Mouse (Mus musculus) stomach, embryonic 15.5 days (tissue): ENCODE data around the gene Dbx1. TPM values are rescaled to one million over a fixed set of nuclear protein-coding genes. Genes with fewer than 3 reads are reported as not detected.

Experiments
- ATAC-seq: fragments of 200-750 bp; cut with Nextera tagmentation; 2 replicates; pipeline ENCODE4 v1.8.0; 2017; ENCODE audit warnings: low read depth, moderate number of reproducible peaks, moderate TSS enrichment; ENCODE audit not compliant: insufficient read depth, low FRiP score
- H3K27ac ChIP-seq: fragments of 300-500 bp; sonication (generic); 2 replicates; pipeline ENCODE4 v1.5.1; 2015; ENCODE audit warnings: mild to moderate bottlenecking, inconsistent platforms
- H3K27me3 ChIP-seq: fragments of 300-500 bp; sonication (generic); replicated peaks from 2 replicates; pipeline ENCODE4 v1.6.1; 2015; ENCODE audit warnings: inconsistent platforms
- H3K36me3 ChIP-seq: fragments of 300-500 bp; sonication (generic); 2 replicates; pipeline ENCODE4 v1.6.1; 2015; ENCODE audit warnings: inconsistent platforms
- H3K4me1 ChIP-seq: fragments of 300-500 bp; sonication (generic); 2 replicates; pipeline ENCODE4 v1.6.1; 2015; ENCODE audit warnings: inconsistent platforms
- H3K4me2 ChIP-seq: fragments of 300-500 bp; sonication (generic); 2 replicates; pipeline ENCODE4 v1.6.1; 2015; ENCODE audit warnings: mild to moderate bottlenecking, inconsistent platforms
- H3K4me3 ChIP-seq: fragments of 300-500 bp; sonication (generic); replicated peaks from 2 replicates; pipeline ENCODE4 v1.5.1; 2015; ENCODE audit warnings: inconsistent platforms
- H3K9ac ChIP-seq: fragments of 300-500 bp; sonication (generic); 2 replicates; pipeline ENCODE4 v1.6.1; 2015; ENCODE audit warnings: inconsistent platforms
- H3K9me3 ChIP-seq: fragments of 300-500 bp; sonication (generic); 2 replicates; pipeline ENCODE4 v1.6.1; 2016; ENCODE audit warnings: inconsistent platforms
- WGBS: fragments of 180-500 bp; shearing (Covaris S2); methylation state at CpG from one replicate; pipeline ENCODE4 v1.1.7; 2015; 5-methylcytosine and 5-hydroxymethylcytosine counted together
- polyA plus RNA-seq: library from polyadenylated mRNA; unstranded; fragments of >200 nt; fragmentation: Nextera tagmentation; extraction: Ambion mirVana; gene quantifications from 2 replicates; pipeline ENCODE4 v1.2.1, GENCODE M21; 2015

Gene Dbx1
- polyA plus RNA-seq, 1 experiment from 2014 or later: 0.14 TPM

DNA sequence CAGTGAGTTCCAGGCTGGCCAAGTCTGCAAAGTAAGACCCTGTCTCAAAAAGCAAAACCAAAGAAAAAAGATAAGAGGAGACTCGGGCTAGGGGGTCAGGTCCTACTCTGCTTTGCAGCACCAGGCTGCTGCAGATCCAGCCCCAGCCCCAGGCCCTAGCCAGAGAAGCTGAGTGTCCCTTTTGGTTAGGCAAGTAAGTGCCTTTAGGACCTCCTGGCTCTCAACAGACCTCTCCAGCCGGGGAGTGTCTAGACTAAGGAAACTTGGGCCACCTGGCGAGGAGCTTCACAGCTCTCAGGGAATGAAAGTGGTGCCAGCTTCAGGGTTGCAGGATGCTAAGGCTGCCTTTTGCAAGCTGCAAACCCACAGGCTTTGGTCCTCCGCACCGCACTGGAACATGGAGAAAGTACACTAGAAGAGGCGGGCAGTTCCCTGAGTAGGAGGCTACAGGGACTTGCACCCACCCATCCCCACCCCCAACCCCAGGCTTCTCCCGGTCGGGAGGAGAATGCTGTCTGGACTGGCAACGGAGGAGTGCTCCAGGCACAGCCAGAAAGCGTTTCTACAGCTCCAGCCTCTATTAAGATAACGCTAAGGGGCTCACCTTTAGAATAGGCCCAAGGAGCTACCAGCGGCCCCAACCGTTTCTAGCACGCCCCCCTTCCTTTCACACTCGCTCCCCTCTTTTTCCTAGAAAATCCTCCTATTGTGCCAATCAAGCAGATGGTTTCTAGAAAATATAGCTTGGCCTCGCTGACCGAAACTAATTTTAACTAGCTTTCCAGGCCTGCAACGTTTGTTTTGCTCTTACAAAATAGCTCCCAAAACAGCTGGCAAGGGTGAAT lies 3.4 kb upstream of the Dbx1 start:
- no peak overlapping the region for H3K4me2 ChIP-seq
- no peaks in the 10 kb centered on the region for H3K36me3 ChIP-seq
- no peaks in the 10 kb centered on the region for H3K9me3 ChIP-seq
- H3K4me1 ChIP-seq: no peaks in the 10 kb centered on the region
- H3K27me3 ChIP-seq: peaks cover 54% of the 10 kb centered on the region
- H3K4me3 ChIP-seq: no peak overlapping the region
- 25% methylated on average over 18 of the region's 18 CpGs for WGBS
- H3K9ac ChIP-seq: no peak overlapping the region
- ATAC-seq: no peak
- H3K27ac ChIP-seq: no peak overlapping the region

GRCm38 (mm10) chr7:49638941-49639776 lies 2.5 kb upstream of the Dbx1 start:
- H3K4me1 ChIP-seq: no peaks in the 10 kb centered on the region

DNA sequence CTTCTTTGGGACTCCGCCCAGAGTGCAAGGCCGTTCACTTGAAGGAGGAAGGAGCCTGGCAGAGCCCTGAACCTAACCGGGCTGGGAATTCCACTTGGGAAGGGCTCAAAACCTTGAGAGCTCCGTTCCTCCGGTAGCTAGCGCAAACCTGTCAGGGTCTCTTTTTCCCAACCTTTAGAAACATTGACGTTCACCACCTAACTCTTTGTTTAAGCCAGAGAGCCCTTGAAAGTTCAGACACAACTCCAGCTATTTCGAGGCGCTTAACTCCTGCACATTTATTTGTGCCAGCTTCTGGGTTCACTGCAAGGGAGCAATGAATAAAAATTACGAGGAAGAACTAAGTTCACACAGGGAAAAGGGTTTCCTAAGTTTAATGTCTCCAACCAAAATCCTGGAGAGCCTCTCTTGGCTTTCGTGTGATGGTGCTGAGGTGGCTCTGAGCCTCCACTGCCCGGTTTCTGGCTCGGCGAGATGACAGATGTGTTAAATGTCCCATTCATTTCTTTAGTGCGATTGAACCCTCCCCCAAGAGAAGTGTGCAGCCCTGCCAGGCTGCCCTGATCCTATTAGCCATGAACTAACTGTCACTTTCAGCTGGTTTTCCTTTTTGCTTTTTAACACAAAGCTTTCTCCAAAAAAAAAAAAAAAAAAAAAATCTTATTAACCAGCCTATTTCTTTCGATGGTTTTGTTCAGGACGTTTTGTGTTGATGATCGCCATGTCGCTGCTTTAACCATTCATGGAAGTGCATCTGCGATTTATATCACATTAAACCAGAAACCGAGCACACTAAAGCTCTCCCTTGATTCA lies 1.4 kb upstream of the Dbx1 start:
- Histone ChIP-seq H3K27ac (no peak overlapping the region), H3K9ac (no peak overlapping the region), H3K4me2 (no peak overlapping the region), H3K4me1 (peaks cover 6% of the 10 kb centered on the region; the same call in 1 of the 2 replicates), H3K4me3 (no peak overlapping the region), H3K27me3 (peaks cover 64% of the 10 kb centered on the region), H3K9me3 (no peaks in the 10 kb centered on the region), H3K36me3 (no peaks in the 10 kb centered on the region)
- no peak for ATAC-seq
- WGBS: 2% methylated on average over 21 of the region's 21 CpGs

More at GRCm38 (mm10) chr7:49638941-49639776, 2.5 kb upstream of the Dbx1 start:
- H3K27ac ChIP-seq: no peak overlapping the region
- no peak for ATAC-seq
- H3K9me3 ChIP-seq: no peaks in the 10 kb centered on the region
- peak overlapping the region; percentile 19 for H3K4me2 ChIP-seq
- H3K27me3 ChIP-seq: peaks cover 59% of the 10 kb centered on the region
- WGBS: 5% methylated on average over 35 of the region's 35 CpGs
- H3K36me3 ChIP-seq: no peaks in the 10 kb centered on the region
- peak overlapping the region; percentile 13; the same call in 1 of the 2 replicates for H3K4me3 ChIP-seq
- H3K9ac ChIP-seq: no peak overlapping the region

DNA sequence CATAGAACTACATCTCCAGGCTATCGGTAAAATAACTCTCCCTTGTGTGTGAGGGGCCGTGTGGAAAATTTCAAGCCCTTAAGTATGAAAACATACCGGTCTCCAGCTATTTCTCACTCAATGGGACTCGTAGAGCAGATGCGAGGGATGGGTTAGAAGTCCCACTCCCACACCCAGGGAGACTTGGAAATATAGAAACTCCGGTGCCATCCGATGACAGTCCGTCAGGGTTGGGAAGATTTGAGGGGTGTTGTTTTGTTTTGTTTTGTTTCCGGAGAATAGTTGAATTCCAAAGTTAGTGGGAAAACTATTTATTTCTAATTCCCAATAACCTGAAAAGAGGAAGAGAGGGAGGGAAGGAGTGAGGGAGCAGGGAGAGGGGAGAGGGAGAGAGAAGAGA lies 632 bp upstream of the Dbx1 start:
- Histone ChIP-seq H3K9me3 (no peaks in the 10 kb centered on the region), H3K9ac (no peak overlapping the region), H3K4me3 (no peak overlapping the region), H3K27ac (no peak overlapping the region), H3K4me1 (peaks cover 9% of the 10 kb centered on the region; the same call in 1 of the 2 replicates), H3K36me3 (no peaks in the 10 kb centered on the region), H3K27me3 (peaks cover 72% of the 10 kb centered on the region), H3K4me2 (no peak overlapping the region)
- ATAC-seq: no peak
- 2% methylated on average over 9 of the region's 9 CpGs for WGBS

DNA sequence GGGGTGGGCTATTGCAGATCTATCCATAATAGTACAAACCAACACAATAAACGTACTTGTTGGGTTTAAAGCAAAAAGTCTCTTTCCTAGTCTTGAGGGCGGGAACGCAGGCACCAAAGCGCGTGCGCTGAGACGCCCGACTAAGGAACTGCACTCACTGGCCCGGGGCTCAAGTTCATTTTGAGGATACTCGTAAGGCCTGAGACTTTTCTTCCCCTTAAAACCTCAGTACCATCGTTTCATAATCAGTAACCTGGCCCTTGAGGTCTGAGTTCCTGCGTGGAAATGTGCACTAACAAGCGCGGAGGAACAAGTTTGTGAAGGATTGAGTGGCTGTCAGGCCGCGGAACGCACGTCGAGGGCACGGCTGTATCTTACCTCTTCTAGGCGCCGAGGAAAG lies 678 bp downstream of the Dbx1 start:
- WGBS: 3% methylated on average over 22 of the region's 22 CpGs
- Histone ChIP-seq H3K4me2 (no peak overlapping the region), H3K4me3 (no peak overlapping the region), H3K4me1 (peaks cover 10% of the 10 kb centered on the region; the same call in 1 of the 2 replicates), H3K9me3 (no peaks in the 10 kb centered on the region), H3K27ac (no peak overlapping the region), H3K27me3 (peaks cover 83% of the 10 kb centered on the region), H3K9ac (no peak overlapping the region), H3K36me3 (no peaks in the 10 kb centered on the region)
- no peak for ATAC-seq

DNA sequence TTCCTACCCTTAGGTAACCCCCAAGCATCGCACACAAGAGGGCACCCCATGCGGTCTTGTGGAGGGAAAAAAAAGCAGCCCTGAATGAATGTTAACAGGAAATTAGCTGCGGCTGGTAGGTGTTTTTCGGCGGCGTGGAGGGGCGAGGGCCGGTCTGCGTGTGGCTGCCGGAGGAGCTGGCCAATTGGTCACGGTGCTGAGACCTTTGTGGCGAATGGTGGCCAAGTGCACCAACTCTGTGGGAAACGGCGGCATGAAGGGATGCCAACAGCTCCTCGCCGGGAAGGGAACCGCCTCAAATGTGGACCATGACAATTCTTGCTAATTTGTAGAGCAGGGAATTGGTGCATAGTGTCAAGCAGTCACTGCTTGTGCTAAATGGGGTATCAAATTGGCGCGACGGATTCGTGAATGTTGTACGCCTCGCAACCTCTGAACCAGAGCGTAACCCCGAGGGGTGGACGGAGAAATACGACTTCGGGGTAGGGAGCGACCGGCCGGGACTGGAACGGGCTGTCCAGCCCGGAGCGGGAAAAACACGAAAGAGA lies 1.5 kb downstream of the Dbx1 start:
- no peak overlapping the region for H3K27ac ChIP-seq
- under 1% methylated on average over 35 of the region's 35 CpGs for WGBS
- H3K4me1 ChIP-seq: peaks cover 10% of the 10 kb centered on the region; the same call in 1 of the 2 replicates
- H3K9ac ChIP-seq: no peak overlapping the region
- peaks cover 82% of the 10 kb centered on the region for H3K27me3 ChIP-seq
- H3K36me3 ChIP-seq: no peaks in the 10 kb centered on the region
- no peak overlapping the region; the same call in 1 of the 2 replicates for H3K4me3 ChIP-seq
- ATAC-seq: no peak
- no peaks in the 10 kb centered on the region for H3K9me3 ChIP-seq
- 0 out of 2 replicates have a peak overlapping the region, but pooled peaks have one; percentile 73 for H3K4me2 ChIP-seq

GRCm38 (mm10) chr7:49634291-49635073 lies 2.2 kb downstream of the Dbx1 start:
- WGBS: 2% methylated on average over 26 of the region's 26 CpGs
- no peak overlapping the region for H3K27ac ChIP-seq
- H3K4me1 ChIP-seq: peaks cover 10% of the 10 kb centered on the region; the same call in 1 of the 2 replicates
- H3K27me3 ChIP-seq: peaks cover 79% of the 10 kb centered on the region
- no peaks in the 10 kb centered on the region for H3K9me3 ChIP-seq
- no peak overlapping the region for H3K9ac ChIP-seq
- peak overlapping the region; percentile 41 for H3K4me3 ChIP-seq
- H3K36me3 ChIP-seq: no peaks in the 10 kb centered on the region
- peak overlapping the region; percentile 73 for H3K4me2 ChIP-seq
- no peak for ATAC-seq

GRCm38 (mm10) chr7:49633375-49633956 lies 3.2 kb downstream of the Dbx1 start:
- H3K27me3 ChIP-seq: peaks cover 69% of the 10 kb centered on the region

DNA sequence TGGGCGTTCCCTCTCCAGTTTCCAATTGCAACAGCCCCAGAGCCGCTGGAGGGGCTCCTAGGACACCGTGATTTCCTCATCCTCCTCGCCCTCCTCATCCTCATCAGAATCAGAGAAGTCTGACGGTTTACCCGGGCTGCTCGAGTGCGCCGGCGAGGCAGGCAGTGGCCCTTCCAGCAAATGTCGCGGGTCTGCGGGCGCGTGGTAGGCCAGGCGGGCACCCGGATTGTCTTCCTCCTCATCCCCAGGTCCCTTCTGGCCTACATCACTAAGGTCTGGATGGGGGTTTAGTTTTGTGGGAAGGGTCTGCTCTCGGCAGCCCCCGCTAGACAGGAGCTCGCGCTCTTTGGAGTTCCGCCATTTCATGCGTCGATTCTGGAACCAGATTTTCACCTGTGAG lies 4.3 kb downstream of the Dbx1 start:
- H3K9me3 ChIP-seq: no peaks in the 10 kb centered on the region
- no peak overlapping the region for H3K9ac ChIP-seq
- H3K4me3 ChIP-seq: no peak overlapping the region
- H3K4me2 ChIP-seq: no peak overlapping the region
- ATAC-seq: no peak
- H3K36me3 ChIP-seq: no peaks in the 10 kb centered on the region
- no peak overlapping the region for H3K27ac ChIP-seq
- peaks cover 67% of the 10 kb centered on the region for H3K27me3 ChIP-seq
- WGBS: 3% methylated on average over 24 of the region's 24 CpGs
- H3K4me1 ChIP-seq: peaks cover 10% of the 10 kb centered on the region; the same call in 1 of the 2 replicates

More at GRCm38 (mm10) chr7:49633375-49633956, 3.2 kb downstream of the Dbx1 start:
- peak overlapping the region; percentile 73 for H3K4me2 ChIP-seq
- H3K4me3 ChIP-seq: peak overlapping the region; percentile 41
- no peak overlapping the region for H3K27ac ChIP-seq
- no peak overlapping the region for H3K9ac ChIP-seq
- ATAC-seq: peak; percentile 53; the same call in 1 of the 2 replicates
- H3K36me3 ChIP-seq: no peaks in the 10 kb centered on the region
- H3K4me1 ChIP-seq: peaks cover 10% of the 10 kb centered on the region; the same call in 1 of the 2 replicates
- under 1% methylated on average over 33 of the region's 33 CpGs for WGBS
- no peaks in the 10 kb centered on the region for H3K9me3 ChIP-seq

DNA sequence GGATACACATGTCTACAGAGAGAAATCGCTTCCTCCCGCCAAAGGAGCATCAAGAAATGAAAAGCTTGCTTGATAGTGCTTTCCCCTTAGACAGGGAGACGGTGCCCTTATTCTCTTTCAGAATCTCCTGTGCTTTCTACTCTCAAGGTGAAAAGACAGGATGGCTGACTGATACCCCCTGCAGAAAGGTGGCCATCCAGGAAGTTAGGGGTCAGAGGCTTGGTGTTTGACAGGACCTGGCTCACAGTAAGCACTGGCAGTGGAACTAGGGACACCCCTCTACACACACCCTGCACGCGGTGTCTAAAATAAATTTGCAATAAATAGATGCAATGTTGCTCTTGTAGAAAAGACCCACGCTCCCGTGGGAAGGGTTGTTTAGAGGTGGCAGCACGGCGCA lies 4.8 kb downstream of the Dbx1 start:
- peaks cover 10% of the 10 kb centered on the region; the same call in 1 of the 2 replicates for H3K4me1 ChIP-seq
- H3K4me3 ChIP-seq: no peak overlapping the region
- peaks cover 67% of the 10 kb centered on the region for H3K27me3 ChIP-seq
- no peak for ATAC-seq
- H3K9me3 ChIP-seq: no peaks in the 10 kb centered on the region
- no peak overlapping the region for H3K4me2 ChIP-seq
- no peak overlapping the region for H3K9ac ChIP-seq
- WGBS: 19% methylated on average over 9 of the region's 9 CpGs
- no peak overlapping the region for H3K27ac ChIP-seq
- no peaks in the 10 kb centered on the region for H3K36me3 ChIP-seq
